Mouse (Mus musculus) olfactory bulb, adult 2 months (tissue): ENCODE data around the gene Tnnt3. TPM values are rescaled to one million over a fixed set of nuclear protein-coding genes. Genes with fewer than 3 reads are reported as not detected.

Experiments
- H3K27ac ChIP-seq: fragments of 200-500 bp; 2 replicates; pipeline ENCODE4 v1.5.1; 2012; ENCODE audit warnings: low read depth, low read length; ENCODE audit not compliant: insufficient read depth
- H3K4me1 ChIP-seq: fragments of 200-500 bp; 2 replicates; pipeline ENCODE4 v1.6.1; 2012; ENCODE audit warnings: low read length; ENCODE audit not compliant: control insufficient read depth, insufficient read depth
- H3K4me3 ChIP-seq: fragments of 200-500 bp; 2 replicates; pipeline ENCODE4 v1.5.1; 2012; ENCODE audit warnings: mild to moderate bottlenecking, low read depth, low read length, moderate library complexity; ENCODE audit not compliant: insufficient read depth
- CTCF ChIP-seq: fragments of 200-500 bp; IDR thresholded peaks from 2 replicates; pipeline ENCODE4 v1.5.1; 2012; ENCODE audit warnings: low read depth, mild to moderate bottlenecking, low read length, moderate library complexity; ENCODE audit not compliant: insufficient read depth
- POLR2A ChIP-seq: fragments of 200-500 bp; IDR thresholded peaks from 2 replicates; pipeline ENCODE4 v1.6.1; 2012; ENCODE audit warnings: mild to moderate bottlenecking, low read depth, low read length, moderate library complexity; ENCODE audit not compliant: insufficient read depth
- WGBS: fragments of 180-500 bp; shearing (Covaris S2); methylation state at CpG from one replicate; pipeline ENCODE4 v1.1.7; 2018; 5-methylcytosine and 5-hydroxymethylcytosine counted together
- polyA plus RNA-seq: library from polyadenylated mRNA; stranded (reverse); fragments of >200 nt; gene quantifications from 2 replicates; pipeline ENCODE4 v1.2.4, GENCODE M21; 2012; ENCODE audit warnings: low replicate concordance; ENCODE audit not compliant: missing spikeins, insufficient read depth, insufficient read length

Gene Tnnt3
- polyA plus RNA-seq, 1 experiment, result not detected

DNA sequence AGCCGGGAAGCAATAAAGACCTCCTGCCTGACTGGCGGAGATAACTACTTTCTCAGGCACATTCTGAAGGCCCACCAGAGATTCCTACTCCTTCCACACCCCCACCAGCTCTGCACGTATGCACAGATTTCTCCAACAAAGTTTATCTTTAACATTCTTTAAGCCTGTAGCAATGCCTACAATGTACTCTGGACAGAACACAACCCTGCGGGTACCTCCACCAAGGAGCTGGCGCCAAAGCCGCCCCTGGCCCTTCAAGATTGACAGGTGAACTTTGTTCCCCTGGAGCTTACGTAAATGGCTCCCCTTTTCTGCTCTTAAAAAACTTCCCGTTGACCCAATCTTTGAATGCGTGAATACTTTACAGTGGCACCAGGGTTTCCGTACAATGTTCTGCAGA lies 30.7 kb downstream of the Tnnt3 start:
- no peak overlapping the region for H3K27ac ChIP-seq
- peaks cover 12% of the 10 kb centered on the region for H3K4me1 ChIP-seq
- H3K4me3 ChIP-seq, result no peak overlapping the region
- WGBS, result 72% methylated on average over 10 of the region's 10 CpGs
- TF ChIP-seq CTCF (no peak), POLR2A (no peak)

DNA sequence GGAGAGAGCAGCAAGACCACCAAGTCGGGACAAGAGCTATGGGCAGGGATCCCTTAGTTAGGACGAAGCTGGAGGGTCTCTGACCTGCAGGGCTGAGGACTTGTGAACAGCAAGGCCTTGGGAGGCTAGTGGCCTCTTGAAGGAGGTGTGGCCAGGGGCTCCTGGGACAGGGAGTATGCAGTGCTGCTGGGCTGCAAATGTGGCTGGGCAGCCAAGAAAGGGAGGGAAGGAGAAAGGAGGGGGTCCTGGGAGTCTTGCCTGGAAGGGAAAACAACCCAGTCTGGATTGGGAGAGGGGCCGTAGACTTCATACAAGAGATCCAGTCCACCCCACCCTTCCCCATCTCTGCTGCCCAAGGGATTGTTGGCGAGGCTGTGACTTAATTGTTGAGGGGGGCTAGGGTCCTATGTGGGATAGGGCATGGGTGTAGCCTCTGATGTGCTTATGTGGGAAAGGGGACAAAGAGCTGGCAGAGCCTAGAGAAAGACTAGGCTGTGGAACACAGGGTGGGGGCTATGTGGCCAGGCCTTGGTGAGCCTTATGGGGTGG lies 33.4 kb downstream of the Tnnt3 start:
- Histone ChIP-seq H3K4me1 (peaks cover 10% of the 10 kb centered on the region), H3K4me3 (no peak overlapping the region), H3K27ac (no peak overlapping the region)
- WGBS, result 80% methylated on average over 4 of the region's 4 CpGs
- TF ChIP-seq CTCF (no peak), POLR2A (no peak)

DNA sequence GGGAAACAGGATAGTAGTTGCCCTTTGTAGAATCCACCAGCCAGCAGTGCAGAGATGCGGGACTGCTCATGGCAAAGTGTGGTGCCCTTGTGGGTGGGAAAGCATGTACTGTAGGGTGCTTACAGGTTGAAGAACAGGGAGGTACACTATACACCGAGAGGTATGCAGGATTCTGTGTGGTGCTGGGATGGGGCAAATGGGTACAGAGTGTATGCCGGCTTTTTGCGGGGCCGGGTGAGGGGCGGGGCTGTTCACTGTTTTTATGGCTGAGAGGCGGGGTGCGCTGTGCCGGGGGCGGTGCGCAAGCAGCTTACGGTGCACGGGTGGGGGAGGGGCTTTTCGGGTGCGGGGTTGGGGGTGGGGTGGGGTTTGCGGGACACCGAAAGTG lies 34.0 kb downstream of the Tnnt3 start, which contains the start of gene Mrpl23:
Gene Mrpl23 (plus strand): TSS at position 16 of the 388 bp plus-strand sequence.
- 3% methylated on average over 17 of the region's 17 CpGs for WGBS

DNA sequence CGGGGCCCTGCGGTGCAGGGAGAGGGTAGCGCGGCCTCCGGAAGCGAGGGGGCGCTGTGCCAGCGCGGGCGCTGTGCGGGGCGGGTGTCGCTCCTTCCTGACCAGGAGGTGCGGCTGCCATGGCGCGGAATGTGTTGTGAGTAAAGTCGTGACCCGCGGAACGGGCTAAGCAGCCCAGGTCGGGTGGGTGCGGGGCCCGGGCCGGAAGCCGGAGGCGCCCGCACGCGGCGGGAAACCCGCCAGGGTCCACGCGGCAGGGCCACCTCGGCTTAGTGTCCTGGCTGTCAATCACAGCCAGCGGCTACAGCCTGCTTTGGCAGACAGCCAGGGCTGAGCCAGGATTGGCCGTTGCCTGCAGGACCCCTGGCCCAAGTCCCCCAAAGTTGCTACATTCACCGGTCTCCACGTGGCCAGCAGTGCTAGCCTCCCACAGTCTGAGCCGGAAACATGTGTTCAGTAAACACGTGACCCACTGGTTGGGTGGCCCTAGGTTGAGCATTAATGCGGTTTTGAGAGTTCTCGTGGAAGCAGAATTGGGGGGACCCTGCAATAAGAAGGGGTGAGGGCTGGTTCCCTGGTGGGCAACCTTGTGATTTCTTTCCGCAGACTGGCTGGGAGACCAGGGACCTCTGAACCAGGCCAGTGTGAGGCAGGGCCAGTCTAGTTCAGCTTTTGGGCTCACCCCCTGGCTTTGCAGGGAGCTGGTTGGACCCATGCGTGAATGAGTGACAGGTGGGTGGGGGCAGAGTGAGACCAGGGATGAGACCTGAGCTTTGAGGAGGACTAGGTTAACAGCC lies 34.6 kb downstream of the Tnnt3 start:
- H3K4me1 ChIP-seq, result peaks cover 10% of the 10 kb centered on the region
- H3K27ac ChIP-seq, result no peak overlapping the region
- peak; percentile 56; the same call in 1 of the 2 replicates for TF ChIP-seq POLR2A
- TF ChIP-seq CTCF, result peak; percentile 90; the same call in 1 of the 2 replicates
- peak overlapping the region; percentile 83 for H3K4me3 ChIP-seq
- WGBS, result 2% methylated on average over 44 of the region's 44 CpGs

More for the DNA sequence above, 34.0 kb downstream of the Tnnt3 start, which contains the start of gene Mrpl23:
- Histone ChIP-seq H3K27ac (no peak within 1 kb of the TSS), H3K4me1 (peaks cover 10% of the 10 kb centered on the region), H3K4me3 (peak within 1 kb of the TSS; percentile 83)
- TF ChIP-seq POLR2A, result no peak
- TF ChIP-seq CTCF, result no peak

DNA sequence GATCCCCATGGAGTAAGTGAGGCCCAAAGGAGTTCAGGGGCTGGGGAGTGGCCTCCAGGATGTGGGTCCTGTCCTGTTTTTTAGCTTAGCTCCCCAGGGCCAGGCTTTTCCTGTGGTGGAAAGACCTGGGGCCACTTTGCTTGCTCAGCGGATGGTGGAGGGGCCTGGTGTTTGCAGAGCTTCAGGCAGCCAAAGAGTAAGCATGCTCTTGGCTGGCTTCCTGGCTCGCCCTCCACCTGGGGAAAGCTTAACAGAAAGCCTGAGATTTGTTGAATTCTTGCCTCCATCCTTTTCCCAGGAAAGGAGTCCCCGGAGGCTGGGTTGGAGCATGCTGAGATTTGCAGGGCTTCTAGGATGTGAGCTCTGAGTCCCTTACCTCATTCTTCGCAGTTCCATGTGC lies 36.5 kb downstream of the Tnnt3 start:
- TF ChIP-seq POLR2A (no peak), CTCF (no peak)
- H3K27ac ChIP-seq, result no peak overlapping the region
- 95% methylated on average over 4 of the region's 4 CpGs for WGBS
- no peak overlapping the region for H3K4me3 ChIP-seq
- H3K4me1 ChIP-seq, result peaks cover 10% of the 10 kb centered on the region

DNA sequence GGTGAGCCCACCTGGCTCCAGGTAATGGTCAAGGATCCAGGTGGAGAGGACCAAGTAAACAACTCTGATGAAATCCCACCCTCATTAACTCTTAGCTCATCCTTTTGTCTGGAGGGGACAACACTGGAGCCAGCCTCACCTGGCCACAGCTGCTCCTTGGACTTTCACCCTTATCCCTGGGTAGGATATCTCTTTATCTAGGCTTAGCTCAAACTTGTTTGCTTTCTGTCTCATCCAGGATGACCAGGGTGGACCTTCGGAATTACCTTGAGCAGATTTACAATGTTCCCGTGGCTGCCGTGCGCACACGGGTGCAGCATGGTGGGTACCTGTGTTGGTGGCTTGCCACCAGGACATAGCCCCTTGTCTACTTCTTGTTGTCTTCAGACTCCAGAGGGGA lies 37.2 kb downstream of the Tnnt3 start:
- Histone ChIP-seq H3K4me3 (no peak overlapping the region), H3K4me1 (peaks cover 10% of the 10 kb centered on the region), H3K27ac (no peak overlapping the region)
- over 99% methylated on average over 5 of the region's 5 CpGs for WGBS
- TF ChIP-seq POLR2A (no peak), CTCF (no peak)

DNA sequence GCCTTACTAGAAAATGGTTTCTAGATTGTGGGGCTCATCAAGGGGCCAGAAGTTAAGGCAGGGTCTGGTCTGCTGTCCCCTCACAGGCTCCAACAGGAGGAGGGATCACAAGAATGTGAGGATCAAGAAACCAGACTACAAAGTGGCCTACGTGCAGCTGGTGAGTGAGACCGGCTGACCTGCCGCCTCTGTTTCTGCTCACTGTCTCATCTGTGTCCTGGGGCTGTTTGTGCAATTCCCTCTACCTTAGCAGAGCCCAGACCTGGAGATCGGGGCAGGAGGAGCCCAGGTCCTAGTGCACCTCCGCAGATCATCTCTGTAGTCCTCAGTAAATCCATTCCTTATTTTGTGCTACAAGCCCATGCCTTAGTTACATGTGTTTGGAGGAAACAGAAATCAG lies 38.5 kb downstream of the Tnnt3 start:
- Histone ChIP-seq H3K27ac (no peak overlapping the region), H3K4me3 (no peak overlapping the region), H3K4me1 (peaks cover 10% of the 10 kb centered on the region)
- TF ChIP-seq POLR2A (no peak), CTCF (no peak)
- 86% methylated on average over 5 of the region's 5 CpGs for WGBS

DNA sequence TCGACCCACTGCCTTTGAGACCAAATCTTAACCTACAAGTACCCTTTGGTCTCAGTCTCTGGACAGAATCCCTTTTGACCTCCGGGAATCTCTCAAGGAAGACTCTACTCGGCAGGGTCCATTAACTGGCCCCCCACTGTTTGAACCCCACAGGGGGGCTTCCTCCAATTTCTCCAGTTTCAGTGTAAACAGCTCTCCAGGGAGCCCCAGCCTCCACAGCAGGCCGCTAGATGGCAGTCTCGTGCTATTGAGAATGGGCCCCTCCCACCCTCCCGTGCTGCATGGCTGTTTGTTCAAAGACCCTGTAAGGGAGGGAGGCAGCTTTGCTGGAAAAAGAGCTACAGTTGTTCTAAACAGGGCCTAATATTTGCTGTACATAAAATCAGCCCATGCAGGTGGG lies 39.2 kb downstream of the Tnnt3 start:
- TF ChIP-seq CTCF (no peak), POLR2A (no peak)
- Histone ChIP-seq H3K27ac (no peak overlapping the region), H3K4me3 (no peak overlapping the region), H3K4me1 (peaks cover 10% of the 10 kb centered on the region)
- WGBS, result 11% methylated on average over 6 of the region's 6 CpGs

DNA sequence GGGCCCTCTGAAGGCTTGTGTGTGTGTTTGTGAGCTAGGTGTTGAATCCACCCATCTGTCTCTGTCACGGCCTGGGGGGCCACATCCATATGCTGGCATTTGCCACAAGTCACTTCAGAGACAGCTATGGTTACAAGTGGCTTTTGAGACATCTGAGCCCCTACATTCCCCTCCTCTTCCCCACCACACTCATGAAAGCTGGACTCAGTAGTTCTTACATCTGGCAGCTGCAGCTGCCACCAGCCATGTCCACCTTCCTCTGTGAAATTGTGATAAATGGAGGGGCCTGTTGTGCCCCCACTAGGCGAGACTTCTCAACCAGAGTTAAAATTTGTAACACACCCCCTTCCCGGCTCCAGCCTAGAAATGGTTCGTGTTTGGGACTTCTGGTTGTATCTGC lies 39.7 kb downstream of the Tnnt3 start:
- H3K27ac ChIP-seq, result no peak overlapping the region
- WGBS, result 60% methylated on average over 4 of the region's 4 CpGs
- H3K4me3 ChIP-seq, result no peak overlapping the region
- peaks cover 10% of the 10 kb centered on the region for H3K4me1 ChIP-seq
- TF ChIP-seq CTCF (no peak), POLR2A (no peak)

DNA sequence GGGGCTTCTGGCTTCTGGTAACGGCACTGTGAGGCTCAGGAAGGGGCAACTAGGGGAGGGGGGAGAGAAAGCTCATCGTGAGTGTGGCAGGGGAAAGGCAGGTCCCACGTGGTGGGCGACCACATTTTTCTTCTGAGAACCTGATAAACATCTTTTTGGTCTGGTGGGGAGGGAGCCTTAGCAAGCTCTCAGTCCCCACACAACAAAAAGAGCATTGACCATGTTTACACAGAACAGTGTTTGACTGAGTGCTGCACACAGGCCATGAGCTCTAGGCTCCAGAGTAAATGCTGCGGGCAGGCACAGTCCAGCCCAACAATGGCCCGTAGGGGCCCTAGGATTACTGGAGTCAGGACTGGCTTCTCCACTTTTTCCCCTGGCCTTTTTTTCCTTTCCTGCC lies 40.1 kb downstream of the Tnnt3 start:
- no peak overlapping the region for H3K4me3 ChIP-seq
- H3K4me1 ChIP-seq, result peaks cover 7% of the 10 kb centered on the region
- 44% methylated on average over 6 of the region's 6 CpGs for WGBS
- TF ChIP-seq POLR2A, result no peak
- TF ChIP-seq CTCF, result no peak
- H3K27ac ChIP-seq, result no peak overlapping the region
